Mouse (Mus musculus): ENCODE measurements around the gene Kin. TPM values are rescaled to one million over a fixed set of nuclear protein-coding genes. Genes with fewer than 3 reads are reported as not detected.
A peak's percentile ranks its signal among the peaks of the same experiment; 100 is the strongest.

The Kin gene
- total RNA-seq (2021): 10 to 100 TPM; 11.1 to 11.9 TPM
- long read RNA-seq, experiment 1, transcript Kin-201 (5 exons, 1,472 nt): major isoform, 10 of 13 reads
- long read RNA-seq, experiment 1, partial matches to known transcripts: 1 of 13 reads
- long read RNA-seq, experiment 1, other reads (novel, unspliced or antisense): 2 of 13 reads
- long read RNA-seq, experiment 2, transcript Kin-201 (5 exons, 1,472 nt): major isoform, 5 of 7 reads
- long read RNA-seq, experiment 2, partial matches to known transcripts: 1 of 7 reads
- long read RNA-seq, experiment 2, other reads (novel, unspliced or antisense): 1 of 7 reads

DNA sequence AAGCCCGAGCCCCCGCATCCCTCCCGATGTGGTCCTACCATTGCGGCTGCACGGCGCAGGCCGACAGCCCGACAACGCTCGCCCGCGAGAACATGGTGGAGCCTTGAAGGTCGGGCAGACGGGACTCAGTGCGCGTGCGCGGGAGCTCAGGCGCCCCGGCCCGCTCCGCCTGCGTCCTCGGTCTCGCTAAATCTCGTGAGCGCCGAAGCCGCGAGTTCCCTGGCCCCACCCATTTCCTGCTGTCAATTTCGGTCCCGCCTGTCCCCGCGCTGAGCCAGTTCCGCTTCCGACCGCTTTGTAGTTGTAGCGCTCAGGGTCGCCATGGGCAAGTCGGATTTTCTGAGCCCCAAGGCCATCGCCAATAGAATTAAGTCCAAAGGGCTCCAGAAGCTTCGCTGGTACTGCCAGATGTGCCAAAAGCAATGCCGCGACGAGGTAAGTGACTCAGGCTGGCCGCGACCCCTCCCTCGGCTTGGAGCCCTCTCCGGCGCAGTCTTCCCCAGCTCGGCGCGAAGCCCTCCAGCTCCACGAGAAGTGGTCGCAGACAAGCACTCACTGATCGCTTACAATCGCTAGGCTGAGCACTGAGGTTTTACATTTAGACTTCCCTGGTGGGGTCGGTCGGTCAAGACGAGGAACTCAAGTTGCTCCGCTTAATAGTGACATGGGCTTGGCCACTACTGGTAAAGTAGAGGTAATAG is at the start of gene Kin, which contains the start of gene Atp5c1:
Gene Kin, plus strand, starts transcription at position 284 of the 701 bp plus-strand sequence.
Gene Atp5c1, minus strand, starts transcription at position 201 of the 701 bp plus-strand sequence.
- peak; percentile 94 to 97 for DNase-seq (ENCODE audit: low spot score in 2 of 2)

DNA sequence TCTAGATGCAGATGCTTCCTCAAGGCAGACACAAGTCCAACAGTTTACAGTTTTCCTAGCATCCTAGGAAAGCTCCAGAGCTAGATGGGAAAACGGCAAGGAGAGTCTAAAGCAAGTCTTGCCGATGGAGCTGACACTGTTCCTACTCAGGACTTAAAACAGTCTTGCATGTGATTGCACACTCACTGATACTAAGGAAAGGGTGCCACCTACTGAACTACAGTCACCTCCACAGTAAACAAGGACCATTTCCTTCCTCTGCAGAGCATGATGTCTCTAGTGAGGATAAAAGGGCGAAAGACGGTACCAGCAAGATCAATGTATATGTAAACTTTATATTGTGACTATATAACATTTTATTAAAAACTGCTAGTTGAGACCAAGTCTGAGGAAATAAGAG is 46.7 kb upstream of the Kin start:
- DNase-seq (ENCODE audit: low spot score in 2 of 2): no peak

DNA sequence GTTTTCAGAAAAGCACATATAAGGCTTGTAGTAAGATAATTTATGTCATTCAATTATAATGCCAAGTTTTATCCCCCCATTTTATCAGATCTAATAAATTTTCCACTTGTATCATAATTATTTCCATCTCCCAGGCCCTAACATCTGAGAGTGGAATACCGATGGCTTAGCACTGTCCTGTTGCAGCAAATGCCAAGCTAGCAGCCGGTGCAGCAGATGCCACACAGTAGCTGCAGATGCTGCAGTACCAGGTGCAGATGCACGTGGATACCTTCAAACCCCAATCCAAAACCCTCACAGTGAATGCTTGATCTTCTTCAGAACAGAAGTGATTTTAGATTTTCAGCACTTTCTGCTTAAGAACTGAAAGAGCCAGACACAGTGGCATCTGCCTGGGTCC is 45.4 kb upstream of the Kin start:
- DNase-seq (ENCODE audit: low spot score in 2 of 2): no peak

DNA sequence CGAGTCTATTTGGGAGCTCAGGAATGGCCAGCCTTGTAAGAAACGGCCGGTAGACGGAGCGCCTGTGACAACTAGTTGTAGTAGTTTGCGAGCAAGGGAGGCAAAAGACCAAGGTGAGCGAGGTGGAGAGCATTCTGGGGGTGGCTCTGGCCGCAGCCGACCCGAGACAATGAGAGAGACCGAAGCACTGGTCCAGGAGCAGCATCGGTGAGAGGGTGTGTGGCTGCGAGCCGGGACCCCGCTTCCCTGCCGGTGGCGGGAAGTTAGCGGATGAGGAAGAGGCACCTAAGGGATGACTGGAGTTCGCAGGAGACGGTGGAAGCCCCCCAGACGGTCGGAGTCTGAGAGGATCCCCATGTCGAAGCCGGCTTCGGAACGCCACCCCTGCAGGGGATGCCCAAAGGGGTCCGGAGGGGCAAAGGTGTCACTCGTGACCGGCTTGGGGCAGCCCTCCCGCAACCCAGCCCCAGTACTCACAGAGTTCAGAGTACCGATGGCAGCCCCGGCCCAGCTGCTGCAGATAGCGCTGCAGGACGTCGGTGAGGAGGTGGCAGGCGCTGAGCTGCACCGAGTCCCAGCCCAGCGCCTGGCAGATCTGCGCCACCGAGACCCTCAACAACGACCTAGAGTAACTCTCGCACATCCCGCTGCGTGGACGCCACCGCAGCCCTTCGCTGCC is 32.5 kb upstream of the Kin start:
- DNase-seq (ENCODE audit: low spot score in 2 of 2): peak in 1 of 2 experiments; percentile 16

DNA sequence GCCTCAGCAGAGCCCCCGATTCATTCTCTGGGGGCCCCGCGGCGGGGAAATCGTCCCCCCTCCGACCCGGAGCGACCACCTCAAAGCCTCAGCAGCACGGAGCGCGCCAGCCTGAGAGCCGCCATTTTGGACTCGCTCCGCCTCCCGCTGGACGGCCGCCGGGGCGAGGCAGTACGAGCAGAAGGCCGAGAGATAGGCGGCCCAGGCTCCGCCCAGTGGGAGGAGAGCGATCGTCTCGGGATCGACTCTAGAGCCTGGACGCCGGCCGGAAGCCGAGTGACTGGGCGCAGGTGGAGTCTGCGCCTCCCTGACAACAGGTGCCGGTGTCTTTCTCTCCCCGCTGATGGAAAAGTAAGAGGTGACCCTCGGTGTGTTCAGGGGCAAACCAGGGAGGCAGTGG is 31.9 kb upstream of the Kin start, which contains the start of gene Taf3:
Gene Taf3, minus strand, starts transcription at position 136 of the 400 bp plus-strand sequence.
- DNase-seq (ENCODE audit: low spot score in 2 of 2): peak; percentile 92

DNA sequence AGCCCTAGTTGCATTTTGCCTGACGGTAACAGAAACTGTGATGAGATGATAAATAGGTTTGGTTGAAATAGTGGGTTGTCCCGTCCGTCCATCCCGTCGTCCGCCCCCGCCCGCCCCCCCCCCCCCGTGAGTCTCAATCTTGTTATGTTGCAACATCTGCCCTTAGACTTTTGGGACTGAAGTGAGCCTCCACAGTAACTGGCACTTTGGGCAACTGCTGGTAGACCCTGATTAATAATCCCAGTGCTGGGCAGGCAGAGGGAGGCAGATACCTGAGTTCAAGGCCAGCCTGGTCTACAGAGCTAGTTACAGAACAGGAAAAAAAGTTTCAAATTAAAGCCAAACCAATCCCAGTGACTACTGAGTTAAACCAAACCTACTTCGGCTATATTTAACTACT is 30.9 kb upstream of the Kin start:
- no peak for DNase-seq (ENCODE audit: low spot score in 2 of 2)

DNA sequence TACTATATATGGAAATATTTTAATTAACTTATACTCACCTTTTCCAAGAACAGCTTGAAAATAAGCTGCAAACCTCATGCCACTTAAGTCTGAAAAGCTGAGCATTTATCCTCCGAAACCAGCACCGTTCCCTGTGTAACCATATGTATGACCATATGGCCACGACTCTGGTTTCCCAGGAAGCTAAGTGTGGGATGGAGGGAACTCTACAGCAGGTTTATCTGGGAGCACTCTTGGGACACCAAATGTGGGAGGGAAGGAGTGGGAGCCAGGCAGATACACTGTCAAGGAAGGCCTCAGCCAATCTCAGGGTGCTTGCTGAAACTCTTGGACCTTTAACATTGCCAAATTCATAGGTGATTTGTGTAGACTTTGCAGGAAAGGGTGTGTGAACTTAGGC is 29.5 kb upstream of the Kin start:
- DNase-seq (ENCODE audit: low spot score in 2 of 2): peak; percentile 66 to 74

DNA sequence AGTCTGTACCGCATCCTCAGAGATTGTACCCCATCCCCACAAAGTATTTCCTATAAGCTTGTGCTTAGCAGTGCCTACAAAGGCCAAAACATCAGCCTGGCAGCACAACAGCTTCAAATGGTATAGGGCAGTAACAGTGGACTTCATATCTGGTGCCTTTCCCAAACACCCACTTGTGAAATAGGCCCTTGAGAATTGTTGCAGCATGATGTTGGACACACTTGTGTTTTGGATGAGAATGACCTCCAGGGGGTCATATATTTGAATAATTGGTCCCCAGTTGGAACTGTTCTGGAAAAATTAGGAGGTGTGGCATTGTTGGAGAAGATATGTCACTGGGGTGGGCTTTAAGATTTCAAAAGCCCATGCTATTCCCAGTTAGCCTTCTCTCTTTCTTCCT is 28.4 kb upstream of the Kin start:
- no peak for DNase-seq (ENCODE audit: low spot score in 2 of 2)

DNA sequence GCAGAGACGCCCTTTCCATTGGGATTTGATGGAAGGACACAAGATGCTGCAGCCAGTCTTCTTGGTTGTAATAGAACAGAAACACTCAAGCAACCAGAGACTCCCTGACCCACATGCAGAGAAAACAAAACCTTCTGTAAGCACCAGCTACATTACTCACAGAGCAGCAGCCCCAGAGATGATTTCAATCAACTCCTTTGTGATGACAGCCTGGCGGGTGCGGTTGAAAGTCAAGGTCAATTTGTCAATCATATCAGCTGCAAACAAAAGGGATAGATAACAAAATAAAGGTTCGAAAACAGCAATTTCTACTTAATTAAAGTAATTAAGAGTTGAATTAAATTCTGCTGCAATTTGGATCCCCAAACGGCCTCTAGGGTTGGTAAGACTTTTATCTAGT is 21.6 kb upstream of the Kin start:
- no peak for DNase-seq (ENCODE audit: low spot score in 2 of 2)

DNA sequence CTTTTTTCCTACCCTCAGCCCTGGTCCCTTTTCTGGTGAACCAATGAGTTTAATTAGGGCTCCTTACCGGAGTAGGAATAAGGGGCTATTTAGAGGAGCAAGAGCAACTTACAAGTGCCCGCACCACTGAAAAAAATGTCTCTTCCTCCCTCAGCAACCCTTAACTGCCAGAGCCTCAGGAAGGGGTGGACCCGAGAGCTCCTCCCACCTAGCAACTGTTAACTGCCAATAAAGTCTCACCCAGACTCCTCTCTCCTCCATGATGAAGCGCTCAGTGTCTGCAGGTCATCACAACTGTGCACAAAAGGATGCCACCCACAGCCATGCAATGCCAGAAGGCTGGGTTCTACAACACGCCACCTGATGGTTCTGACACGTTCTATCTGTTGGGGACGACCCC is 8.6 kb upstream of the Kin start:
- no peak for DNase-seq (ENCODE audit: low spot score in 2 of 2)

DNA sequence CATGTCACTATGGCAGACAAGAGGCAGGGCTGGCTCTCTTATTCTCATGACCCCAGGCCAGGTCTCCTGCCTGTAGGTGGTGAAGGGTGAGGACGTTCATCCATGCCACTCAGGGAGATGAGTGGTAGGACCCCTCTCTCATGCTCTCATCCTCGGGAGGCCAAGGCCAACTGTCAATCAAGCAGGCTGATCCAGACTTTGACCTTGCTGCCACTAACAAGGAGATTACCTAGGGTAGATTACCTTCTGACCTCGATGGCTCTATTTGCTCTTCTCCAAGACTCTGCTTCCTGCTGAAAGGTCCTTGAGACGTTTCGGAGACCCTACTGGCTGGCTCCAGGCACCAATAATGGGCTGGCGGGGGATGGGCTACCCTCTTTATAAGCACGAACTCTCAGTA is 5.9 kb upstream of the Kin start:
- no peak for DNase-seq (ENCODE audit: low spot score in 2 of 2)

DNA sequence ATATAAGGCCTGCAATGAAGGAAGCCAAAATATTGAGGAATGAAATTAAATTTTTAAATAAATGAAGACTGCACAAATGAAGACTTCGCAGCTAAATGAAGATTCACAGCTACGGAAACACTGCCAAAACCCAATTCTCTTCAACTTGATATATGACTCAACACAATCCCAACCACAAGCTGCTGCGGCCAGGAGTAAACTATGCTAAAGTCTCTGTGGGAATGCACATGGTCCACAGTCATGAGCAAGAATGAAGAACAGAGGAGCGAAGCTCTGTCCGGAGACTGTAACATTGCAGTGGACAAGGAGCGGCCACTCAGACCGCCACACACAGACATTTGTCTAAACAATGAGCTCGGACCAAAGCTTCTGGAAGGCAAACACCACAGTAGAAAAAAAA is 3.7 kb upstream of the Kin start:
- no peak for DNase-seq (ENCODE audit: low spot score in 2 of 2)

DNA sequence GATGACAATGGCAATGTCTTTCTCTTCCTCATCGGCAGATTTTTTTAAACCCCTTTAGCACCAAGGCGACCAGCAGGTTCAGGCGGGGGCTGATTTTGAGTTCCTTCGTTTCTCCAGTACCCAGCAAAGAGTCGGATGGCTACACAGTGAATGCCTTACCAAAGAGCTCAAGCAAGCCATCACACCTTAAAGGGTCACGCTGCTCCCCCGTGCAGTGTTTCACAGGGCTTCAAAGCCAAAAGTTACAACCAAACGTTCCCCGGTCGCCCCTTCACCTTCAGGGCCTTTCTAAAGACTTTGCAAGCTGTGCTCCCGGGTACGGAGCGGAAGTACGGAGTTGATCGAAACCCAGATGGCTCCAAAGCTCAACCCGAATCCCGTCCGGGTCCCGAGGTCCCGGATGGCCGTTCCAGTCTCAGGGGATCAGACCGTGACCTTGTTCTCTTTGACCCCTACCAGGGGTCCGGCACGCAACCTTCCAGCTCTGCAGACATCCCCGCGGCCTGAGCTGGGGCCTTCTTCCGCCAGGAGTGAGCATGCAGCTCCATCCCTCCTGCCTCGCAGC is 566 bp upstream of the Kin start:
- DNase-seq (ENCODE audit: low spot score in 2 of 2): no peak

DNA sequence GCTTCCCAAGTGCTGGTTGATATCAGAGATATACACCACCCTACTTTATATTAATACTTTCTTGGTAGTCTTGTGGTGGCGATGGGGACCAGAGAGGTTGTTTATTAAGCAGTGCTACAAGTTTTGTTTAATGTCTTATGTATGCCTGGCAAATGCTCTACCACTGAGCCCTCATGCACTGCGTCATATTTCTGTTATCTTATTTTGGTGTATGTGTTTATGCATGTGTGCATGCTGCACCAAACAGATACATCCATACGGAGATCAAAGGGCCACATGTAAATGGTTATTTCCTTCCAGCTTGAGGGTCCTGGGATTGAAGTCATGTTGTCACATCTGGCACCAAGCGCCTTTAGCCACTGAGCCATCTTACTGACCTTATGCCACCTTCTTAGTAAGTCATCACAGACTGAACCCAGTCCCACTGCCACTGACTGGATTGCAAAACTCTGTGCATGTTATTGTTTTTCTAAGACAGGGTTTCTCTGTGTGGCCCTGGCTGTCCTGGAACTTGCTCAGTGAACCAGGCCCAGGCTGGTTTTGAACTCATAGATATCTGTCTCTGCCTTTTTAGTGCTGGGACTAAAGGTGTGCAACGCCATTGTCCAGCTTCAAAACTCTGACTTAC is 1.2 kb downstream of the Kin start:
- DNase-seq (ENCODE audit: low spot score in 2 of 2): no peak

DNA sequence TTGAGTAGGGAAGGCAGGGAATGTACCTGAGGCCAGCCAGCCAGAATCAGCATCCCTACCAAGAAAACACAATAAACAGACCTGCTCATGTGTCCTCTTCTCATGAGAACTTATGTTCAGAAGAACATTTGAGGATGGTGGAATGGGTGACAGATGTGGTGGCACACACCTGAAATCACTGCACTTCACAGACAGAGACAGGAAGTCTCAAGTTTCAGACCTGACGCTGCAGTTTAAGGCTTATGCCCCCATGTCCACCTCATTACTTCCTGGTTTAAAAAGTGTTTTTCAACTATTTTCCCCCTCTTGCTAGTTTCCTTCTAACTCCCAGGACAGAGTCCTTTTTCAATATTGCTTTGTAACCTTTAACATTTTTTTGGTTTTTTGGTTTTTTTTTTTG is 2.3 kb downstream of the Kin start:
- DNase-seq (ENCODE audit: low spot score in 2 of 2): no peak

DNA sequence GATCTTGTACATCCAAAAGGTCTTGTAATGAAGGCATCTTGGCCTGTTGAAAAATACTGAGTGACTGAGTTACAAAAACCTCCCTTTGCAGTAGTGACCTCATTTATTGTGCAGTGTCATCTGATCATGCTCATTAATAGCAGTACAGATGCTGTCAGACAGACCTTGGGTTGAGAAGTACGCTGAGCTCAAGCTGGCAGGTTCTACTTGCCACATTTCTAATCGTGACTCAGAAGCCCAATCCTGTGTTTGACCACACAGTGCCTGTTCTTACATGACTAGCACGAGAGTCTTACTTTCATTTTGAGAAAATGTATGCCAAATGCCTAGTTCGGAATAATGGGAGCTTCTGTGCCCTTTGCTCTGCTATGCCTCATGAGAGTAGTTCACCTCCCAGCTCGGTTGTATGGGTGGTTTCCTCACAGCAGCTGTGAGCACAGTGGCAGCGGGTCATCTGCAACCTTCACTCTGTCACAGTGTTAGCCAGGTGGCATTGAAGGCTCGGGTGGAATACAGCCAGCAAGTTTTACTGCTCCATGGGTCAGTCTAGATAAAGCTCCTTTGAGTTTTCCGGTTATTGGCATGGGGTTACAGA is 7.0 kb downstream of the Kin start:
- no peak for DNase-seq (ENCODE audit: low spot score in 2 of 2)

DNA sequence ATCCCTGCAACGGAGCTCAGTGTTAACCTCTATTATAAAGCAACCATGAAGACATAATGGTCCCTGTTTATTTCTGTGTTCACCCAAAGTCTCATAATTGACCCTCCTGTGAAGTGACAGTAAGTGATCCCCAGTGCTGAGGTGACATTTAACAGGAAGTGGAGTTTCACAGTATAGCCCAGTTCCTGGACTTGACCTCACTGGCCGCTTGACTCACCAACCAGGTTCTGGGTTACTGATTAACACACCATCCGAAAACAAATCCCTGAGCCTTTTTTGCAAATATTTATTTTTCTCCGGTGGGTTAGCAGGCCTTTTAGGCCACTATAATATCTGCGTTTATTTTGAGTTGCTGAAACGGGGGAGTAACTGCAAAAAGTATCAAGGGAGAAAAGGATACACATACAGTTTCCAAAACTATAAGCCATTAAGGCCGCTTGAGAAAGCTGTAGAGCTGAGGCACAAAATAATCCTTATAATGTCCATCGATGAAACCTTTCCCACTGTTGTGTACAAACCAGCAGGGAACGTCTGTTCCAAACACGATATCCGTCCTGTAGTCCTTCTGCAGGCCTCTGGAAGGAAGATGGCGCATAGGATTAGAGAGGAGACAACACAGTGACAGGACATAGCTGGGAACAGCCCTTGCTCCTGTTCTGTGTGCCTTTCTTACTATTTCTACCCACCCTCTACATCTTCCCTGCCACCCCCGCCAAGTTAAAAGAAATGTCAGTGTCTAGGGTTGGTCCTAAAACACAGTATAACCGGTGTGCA is 14.1 kb downstream of the Kin start:
- no peak for DNase-seq (ENCODE audit: low spot score in 2 of 2)

DNA sequence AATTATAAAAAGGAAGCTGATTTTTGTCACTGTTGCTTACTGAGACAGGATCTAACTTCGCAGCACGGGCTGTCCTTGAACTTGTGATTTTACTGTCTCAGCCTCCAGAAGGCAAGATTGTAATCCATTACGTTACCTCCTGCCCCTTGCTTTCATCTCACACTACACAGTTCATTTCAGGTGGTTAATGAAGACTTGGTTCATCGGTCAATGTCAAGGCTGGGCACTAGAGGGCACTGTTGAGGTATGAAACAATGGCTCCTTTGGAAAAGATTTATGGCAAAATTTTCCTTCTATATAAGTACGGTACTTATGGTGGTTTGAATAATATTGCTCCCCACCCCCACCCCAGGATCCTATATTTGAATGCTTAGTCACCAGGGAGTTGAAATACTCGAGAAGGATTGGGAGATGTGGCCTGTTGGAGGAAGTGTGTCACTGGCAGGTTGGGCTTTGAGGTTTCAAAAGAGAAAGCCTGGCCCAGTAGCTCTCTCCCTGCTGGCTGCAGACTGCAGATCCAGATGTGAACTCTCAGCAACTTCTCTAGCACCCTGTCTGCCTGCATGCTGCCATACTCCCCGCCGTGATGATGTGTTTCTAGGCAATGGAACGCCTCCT is 18.3 kb downstream of the Kin start:
- DNase-seq (ENCODE audit: low spot score in 2 of 2): peak; percentile 55 to 73

DNA sequence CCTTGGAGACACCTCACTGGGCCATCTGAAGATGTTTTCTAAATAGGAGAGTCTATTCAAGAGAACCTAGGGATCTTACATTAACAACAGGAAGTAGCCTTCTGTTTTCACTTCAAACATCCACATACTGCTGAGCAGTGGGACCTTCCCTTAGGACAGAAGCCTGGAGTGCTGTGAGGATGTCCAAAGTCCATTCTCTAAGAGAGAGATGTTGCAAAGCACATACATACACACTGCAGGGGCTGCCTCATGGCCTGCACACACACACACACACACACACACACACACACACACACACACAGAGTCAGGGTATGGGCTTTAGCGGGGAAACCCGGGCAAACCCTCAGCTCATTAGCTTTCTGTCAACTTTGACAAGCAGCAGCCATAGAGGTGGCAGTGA is 20.1 kb downstream of the Kin start:
- DNase-seq (ENCODE audit: low spot score in 2 of 2): no peak

DNA sequence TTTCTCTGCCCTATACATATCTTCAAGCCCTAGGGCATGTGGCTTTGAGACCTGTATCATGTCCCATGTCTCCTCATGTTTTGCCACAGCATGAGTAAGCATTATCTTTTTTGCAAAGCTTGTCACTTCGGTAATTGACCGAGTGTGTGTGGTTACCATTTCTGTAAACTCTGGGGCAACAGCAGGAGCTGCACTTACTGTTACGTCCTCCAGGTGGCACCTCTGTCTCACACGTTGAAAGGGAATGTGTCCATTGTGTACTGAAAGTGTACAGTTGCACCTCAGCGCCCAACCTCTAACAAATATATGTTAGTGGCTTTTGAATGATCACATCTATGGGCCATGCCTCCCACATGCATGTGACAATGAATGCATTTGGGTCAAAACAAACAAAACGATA is 20.8 kb downstream of the Kin start:
- peak; percentile 55 to 66 for DNase-seq (ENCODE audit: low spot score in 2 of 2)
